Mouse (Mus musculus): ENCODE data around the gene Abi1. TPM values are rescaled to one million over a fixed set of nuclear protein-coding genes. Genes with fewer than 3 reads are reported as not detected.

Abi1 gene
- polyA plus RNA-seq, 1 experiment from 2014 or later, result 38.9 TPM

DNA sequence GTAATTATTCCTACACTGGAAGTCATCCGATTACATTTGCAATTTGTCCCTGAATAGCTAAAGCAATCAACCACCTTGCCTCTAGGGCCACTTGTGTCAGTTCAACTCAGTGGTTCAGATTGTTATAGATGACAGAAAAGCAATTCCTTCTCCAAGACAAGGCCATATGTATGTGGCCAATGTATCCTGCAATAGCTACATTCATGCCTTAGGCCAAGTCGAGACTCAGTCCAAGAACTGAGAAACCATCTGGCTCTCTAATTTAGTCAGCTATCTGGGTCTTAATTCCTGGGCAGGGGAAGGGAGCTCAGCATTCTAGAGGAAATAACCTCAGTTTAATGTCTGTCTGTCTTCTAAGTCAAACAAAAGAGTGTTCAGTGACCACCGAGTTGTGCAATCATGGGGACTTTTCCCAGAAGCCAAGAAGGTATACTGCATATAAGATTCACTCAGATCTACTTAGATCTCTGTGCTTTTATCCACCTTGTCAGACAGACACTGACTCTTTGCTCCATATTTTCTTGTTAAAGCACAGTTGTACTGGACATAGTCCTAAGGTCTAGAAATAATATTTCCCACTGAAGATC lies 62.6 kb downstream of the Abi1 start:
- ATAC-seq (replicated peaks; ENCODE audit: low FRiP score) (no peak), DNase-seq (ENCODE audit: low spot score) (no peak)
- Histone ChIP-seq H3K27ac (ENCODE audit: low read depth, low read length) (no peak overlapping the region), H3K4me2 (ENCODE audit: low read depth, low read length, severe bottlenecking) (no peak overlapping the region), H3K4me1 (replicated peaks; ENCODE audit: control insufficient read depth, insufficient read depth, low read length) (no peaks in the 10 kb centered on the region), H3K9me3 (ENCODE audit: control insufficient read depth, low read length) (no peaks in the 10 kb centered on the region), H3K4me3 (ENCODE audit: low read depth, low read length) (no peak overlapping the region), H3K36me3 (ENCODE audit: control insufficient read depth, insufficient read depth, low read length) (no peaks in the 10 kb centered on the region), H3K27me3 (ENCODE audit: control insufficient read depth, insufficient read depth, low read length) (no peaks in the 10 kb centered on the region), H3K9ac (ENCODE audit: low read length) (no peak overlapping the region)
- 85% methylated on average over 3 of the region's 3 CpGs for WGBS

DNA sequence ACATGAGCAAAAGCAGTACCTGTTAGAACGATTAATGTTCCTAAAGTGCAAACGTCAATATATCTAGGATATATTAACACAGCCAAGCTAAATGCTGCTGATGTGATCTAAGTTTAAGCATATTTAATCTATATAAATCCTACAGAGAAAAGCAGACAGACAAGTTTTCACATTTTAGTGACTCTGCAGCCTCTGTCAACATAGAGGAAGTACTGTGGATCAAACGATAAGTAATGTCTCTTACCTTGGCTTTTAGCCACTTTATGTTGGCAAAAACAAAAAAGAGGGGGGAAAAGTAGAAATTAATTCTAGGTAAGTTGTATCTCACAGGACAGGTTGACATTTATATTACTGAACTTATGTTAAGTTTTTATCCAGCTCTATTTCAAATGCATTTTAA lies 77.1 kb downstream of the Abi1 start:
- WGBS, result 95% methylated on average over 3 of the region's 3 CpGs
- H3K27ac ChIP-seq (ENCODE audit: low read depth, low read length), result no peak overlapping the region
- no peaks in the 10 kb centered on the region for H3K36me3 ChIP-seq (ENCODE audit: control insufficient read depth, insufficient read depth, low read length)
- H3K9me3 ChIP-seq (ENCODE audit: control insufficient read depth, low read length), result no peaks in the 10 kb centered on the region
- no peak overlapping the region for H3K4me3 ChIP-seq (ENCODE audit: low read depth, low read length)
- no peak for ATAC-seq (replicated peaks; ENCODE audit: low FRiP score)
- H3K9ac ChIP-seq (ENCODE audit: low read length), result no peak overlapping the region
- H3K27me3 ChIP-seq (ENCODE audit: control insufficient read depth, insufficient read depth, low read length), result no peaks in the 10 kb centered on the region
- DNase-seq (ENCODE audit: low spot score), result no peak
- H3K4me1 ChIP-seq (replicated peaks; ENCODE audit: control insufficient read depth, insufficient read depth, low read length), result no peaks in the 10 kb centered on the region
- no peak overlapping the region for H3K4me2 ChIP-seq (ENCODE audit: low read depth, low read length, severe bottlenecking)

- Histone ChIP-seq H3K9ac (ENCODE audit: low read length) (no peak overlapping the region), H3K9me3 (ENCODE audit: control insufficient read depth, low read length) (no peaks in the 10 kb centered on the region), H3K4me1 (replicated peaks; ENCODE audit: control insufficient read depth, insufficient read depth, low read length) (no peaks in the 10 kb centered on the region), H3K27me3 (ENCODE audit: control insufficient read depth, insufficient read depth, low read length) (no peaks in the 10 kb centered on the region), H3K4me2 (ENCODE audit: low read depth, low read length, severe bottlenecking) (no peak overlapping the region), H3K36me3 (ENCODE audit: control insufficient read depth, insufficient read depth, low read length) (no peaks in the 10 kb centered on the region), H3K4me3 (ENCODE audit: low read depth, low read length) (no peak overlapping the region), H3K27ac (ENCODE audit: low read depth, low read length) (no peak overlapping the region)
- DNase-seq (ENCODE audit: low spot score) (no peak), ATAC-seq (replicated peaks; ENCODE audit: low FRiP score) (no peak)
- 97% methylated on average over 8 of the region's 8 CpGs for WGBS
Observed at GRCm38 (mm10) chr2:22962242-22962641, 77.8 kb downstream of the Abi1 start.

DNA sequence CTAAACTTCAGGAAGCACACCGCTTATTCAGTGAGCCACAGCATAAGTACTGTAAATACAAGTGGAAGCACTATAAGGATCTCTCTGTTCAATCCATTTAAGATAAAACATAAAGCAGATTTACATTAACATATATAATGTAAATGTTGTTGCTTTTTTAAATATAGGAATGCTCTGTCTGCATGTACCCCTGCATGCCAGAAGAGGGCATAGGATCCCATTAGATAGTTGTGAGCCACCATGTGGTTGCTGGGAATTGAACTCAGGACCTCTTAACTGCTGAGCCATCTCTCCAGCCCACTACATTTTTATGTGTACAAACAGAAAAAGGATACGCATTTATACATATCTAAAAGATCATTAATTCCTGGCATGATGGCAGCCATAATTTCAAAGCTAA lies 78.4 kb downstream of the Abi1 start:
- Histone ChIP-seq H3K9me3 (ENCODE audit: control insufficient read depth, low read length) (no peaks in the 10 kb centered on the region), H3K27ac (ENCODE audit: low read depth, low read length) (no peak overlapping the region), H3K9ac (ENCODE audit: low read length) (no peak overlapping the region), H3K4me1 (replicated peaks; ENCODE audit: control insufficient read depth, insufficient read depth, low read length) (no peaks in the 10 kb centered on the region), H3K4me3 (ENCODE audit: low read depth, low read length) (no peak overlapping the region), H3K36me3 (ENCODE audit: control insufficient read depth, insufficient read depth, low read length) (no peaks in the 10 kb centered on the region), H3K27me3 (ENCODE audit: control insufficient read depth, insufficient read depth, low read length) (no peaks in the 10 kb centered on the region), H3K4me2 (ENCODE audit: low read depth, low read length, severe bottlenecking) (no peak overlapping the region)
- DNase-seq (ENCODE audit: low spot score), result no peak
- ATAC-seq (replicated peaks; ENCODE audit: low FRiP score), result no peak
- WGBS, result 95% methylated on average over 2 of the region's 2 CpGs

DNA sequence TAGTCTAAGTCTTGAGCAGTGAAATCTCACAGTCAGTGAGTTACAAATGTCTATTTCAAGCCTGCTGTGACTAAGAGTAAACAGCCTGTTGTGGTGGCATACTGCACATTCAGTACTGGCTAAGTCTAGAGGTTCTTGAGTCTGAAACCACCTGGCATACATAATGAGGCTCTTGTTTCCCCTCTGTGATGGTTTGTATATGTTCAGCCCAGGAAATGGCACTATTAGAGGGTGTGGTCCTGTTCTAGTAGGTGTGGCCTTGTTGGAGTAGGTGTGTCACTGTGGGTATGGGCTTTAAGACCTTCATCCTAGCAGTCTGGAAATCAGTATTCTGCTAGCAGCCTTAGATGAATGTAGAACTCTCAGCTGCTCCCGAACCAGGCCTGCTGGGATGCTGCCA lies 82.6 kb downstream of the Abi1 start:
- no peak overlapping the region for H3K4me3 ChIP-seq (ENCODE audit: low read depth, low read length)
- no peak for DNase-seq (ENCODE audit: low spot score)
- no peak for ATAC-seq (replicated peaks; ENCODE audit: low FRiP score)
- no peaks in the 10 kb centered on the region for H3K36me3 ChIP-seq (ENCODE audit: control insufficient read depth, insufficient read depth, low read length)
- H3K4me1 ChIP-seq (replicated peaks; ENCODE audit: control insufficient read depth, insufficient read depth, low read length), result no peaks in the 10 kb centered on the region
- H3K27me3 ChIP-seq (ENCODE audit: control insufficient read depth, insufficient read depth, low read length), result no peaks in the 10 kb centered on the region
- 79% methylated on average over 1 of the region's 1 CpGs for WGBS
- H3K27ac ChIP-seq (ENCODE audit: low read depth, low read length), result no peak overlapping the region
- H3K4me2 ChIP-seq (ENCODE audit: low read depth, low read length, severe bottlenecking), result no peak overlapping the region
- no peaks in the 10 kb centered on the region for H3K9me3 ChIP-seq (ENCODE audit: control insufficient read depth, low read length)
- H3K9ac ChIP-seq (ENCODE audit: low read length), result no peak overlapping the region

GRCm38 (mm10) chr2:22955914-22956313 lies 84.1 kb downstream of the Abi1 start:
- H3K9ac ChIP-seq (ENCODE audit: low read length), result no peak overlapping the region
- no peak for DNase-seq (ENCODE audit: low spot score)
- no peaks in the 10 kb centered on the region for H3K36me3 ChIP-seq (ENCODE audit: control insufficient read depth, insufficient read depth, low read length)
- no peak overlapping the region for H3K4me2 ChIP-seq (ENCODE audit: low read depth, low read length, severe bottlenecking)
- no peaks in the 10 kb centered on the region for H3K27me3 ChIP-seq (ENCODE audit: control insufficient read depth, insufficient read depth, low read length)
- H3K27ac ChIP-seq (ENCODE audit: low read depth, low read length), result no peak overlapping the region
- 89% methylated on average over 5 of the region's 5 CpGs for WGBS
- H3K4me3 ChIP-seq (ENCODE audit: low read depth, low read length), result no peak overlapping the region
- H3K4me1 ChIP-seq (replicated peaks; ENCODE audit: control insufficient read depth, insufficient read depth, low read length), result no peaks in the 10 kb centered on the region
- no peaks in the 10 kb centered on the region for H3K9me3 ChIP-seq (ENCODE audit: control insufficient read depth, low read length)
- no peak for ATAC-seq (replicated peaks; ENCODE audit: low FRiP score)

- Histone ChIP-seq H3K27ac (ENCODE audit: low read depth, low read length) (no peak overlapping the region), H3K36me3 (ENCODE audit: control insufficient read depth, insufficient read depth, low read length) (no peaks in the 10 kb centered on the region), H3K4me2 (ENCODE audit: low read depth, low read length, severe bottlenecking) (no peak overlapping the region), H3K4me1 (replicated peaks; ENCODE audit: control insufficient read depth, insufficient read depth, low read length) (no peaks in the 10 kb centered on the region), H3K9me3 (ENCODE audit: control insufficient read depth, low read length) (no peaks in the 10 kb centered on the region), H3K27me3 (ENCODE audit: control insufficient read depth, insufficient read depth, low read length) (no peaks in the 10 kb centered on the region), H3K9ac (ENCODE audit: low read length) (no peak overlapping the region), H3K4me3 (ENCODE audit: low read depth, low read length) (no peak overlapping the region)
- ATAC-seq (replicated peaks; ENCODE audit: low FRiP score) (no peak), DNase-seq (ENCODE audit: low spot score) (no peak)
- 87% methylated on average over 4 of the region's 4 CpGs for WGBS
Observed at GRCm38 (mm10) chr2:22954278-22954677, 85.8 kb downstream of the Abi1 start.

- H3K9me3 ChIP-seq (ENCODE audit: control insufficient read depth, low read length), result no peaks in the 10 kb centered on the region
- H3K4me1 ChIP-seq (replicated peaks; ENCODE audit: control insufficient read depth, insufficient read depth, low read length), result no peaks in the 10 kb centered on the region
- no peak overlapping the region for H3K9ac ChIP-seq (ENCODE audit: low read length)
- no peak overlapping the region for H3K4me2 ChIP-seq (ENCODE audit: low read depth, low read length, severe bottlenecking)
- H3K27me3 ChIP-seq (ENCODE audit: control insufficient read depth, insufficient read depth, low read length), result no peaks in the 10 kb centered on the region
- DNase-seq (ENCODE audit: low spot score) (no peak), ATAC-seq (replicated peaks; ENCODE audit: low FRiP score) (no peak)
- no peaks in the 10 kb centered on the region for H3K36me3 ChIP-seq (ENCODE audit: control insufficient read depth, insufficient read depth, low read length)
- no peak overlapping the region for H3K4me3 ChIP-seq (ENCODE audit: low read depth, low read length)
- WGBS, result 68% methylated on average over 4 of the region's 4 CpGs
- no peak overlapping the region for H3K27ac ChIP-seq (ENCODE audit: low read depth, low read length)
Observed at GRCm38 (mm10) chr2:22949956-22950355, 90.1 kb downstream of the Abi1 start.

DNA sequence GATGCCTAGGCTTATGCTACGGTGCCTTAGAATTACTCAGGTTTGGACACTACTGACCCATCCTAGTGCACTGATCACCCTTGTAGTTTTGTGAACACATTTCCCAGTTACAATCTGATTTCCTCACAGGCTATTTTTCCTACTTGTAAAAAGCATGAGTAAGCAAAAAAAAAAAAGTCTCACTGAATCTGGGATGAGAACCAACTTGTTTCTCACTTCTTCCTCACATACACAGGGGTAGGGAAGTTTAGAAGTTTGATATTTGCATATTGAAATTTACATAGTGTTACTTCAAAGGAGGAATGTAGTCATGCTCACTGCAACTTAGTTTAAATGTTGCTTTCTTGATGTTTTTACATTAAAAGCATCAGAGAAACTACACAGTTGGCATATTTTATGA lies 106.5 kb downstream of the Abi1 start:
- DNase-seq (ENCODE audit: low spot score) (no peak), ATAC-seq (replicated peaks; ENCODE audit: low FRiP score) (no peak)
- 89% methylated on average over 1 of the region's 1 CpGs for WGBS
- Histone ChIP-seq H3K9me3 (ENCODE audit: control insufficient read depth, low read length) (no peaks in the 10 kb centered on the region), H3K36me3 (ENCODE audit: control insufficient read depth, insufficient read depth, low read length) (no peaks in the 10 kb centered on the region), H3K9ac (ENCODE audit: low read length) (no peak overlapping the region), H3K27me3 (ENCODE audit: control insufficient read depth, insufficient read depth, low read length) (no peaks in the 10 kb centered on the region), H3K27ac (ENCODE audit: low read depth, low read length) (no peak overlapping the region), H3K4me1 (replicated peaks; ENCODE audit: control insufficient read depth, insufficient read depth, low read length) (no peaks in the 10 kb centered on the region), H3K4me3 (ENCODE audit: low read depth, low read length) (no peak overlapping the region), H3K4me2 (ENCODE audit: low read depth, low read length, severe bottlenecking) (no peak overlapping the region)

Data from forebrain, embryonic 11.5 days (tissue).